ENCODE assay signal across 7 mouse cellular contexts in the genomic region with DNA sequence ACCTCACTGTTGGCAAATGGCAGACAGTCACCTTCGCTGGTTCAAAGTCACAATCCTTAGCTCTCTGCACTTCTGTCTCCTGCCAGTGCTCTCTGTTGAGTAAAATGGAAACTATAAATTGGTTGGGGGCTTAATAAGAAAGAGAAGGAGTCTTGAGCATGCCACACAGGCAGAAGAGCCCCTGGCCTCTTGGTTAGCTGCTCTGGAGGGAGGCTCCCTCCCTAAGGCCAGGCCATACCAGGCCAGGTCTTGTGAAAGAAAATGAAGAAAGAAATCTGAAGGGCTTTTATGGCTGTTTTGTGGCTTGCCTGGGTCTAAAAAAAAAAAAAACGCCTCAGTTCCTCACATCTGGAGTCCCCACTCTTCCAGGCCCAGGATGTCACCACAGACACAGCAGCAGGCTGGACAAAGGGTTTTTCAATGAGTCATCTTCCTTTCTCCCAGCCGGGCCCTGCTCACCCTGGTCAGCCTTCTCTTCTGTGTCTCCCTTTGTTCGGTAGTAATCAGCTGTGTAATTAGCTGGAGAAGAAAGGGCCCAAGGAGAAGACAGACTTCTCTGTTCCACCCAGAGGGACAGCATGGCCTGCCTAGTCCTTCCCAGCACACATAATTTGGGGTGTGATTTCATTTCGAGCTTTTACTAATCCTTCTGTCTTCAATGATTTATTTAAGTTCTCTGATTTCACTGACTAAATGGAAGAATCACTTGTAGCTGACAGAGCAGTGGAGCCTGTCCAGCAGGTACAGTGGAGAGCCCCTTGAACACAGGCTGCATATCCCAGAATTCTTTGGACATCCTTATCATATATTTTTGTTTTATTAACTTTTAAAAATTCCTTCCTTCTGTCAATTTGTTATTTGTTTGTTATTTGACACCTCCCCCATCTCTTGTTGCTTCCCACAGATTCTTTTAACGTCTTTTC.
DNase-seq lines count a peak whose midpoint lies in the region; ATAC-seq lines count a peak whose summit lies in the region.

No protein-coding gene starts in this region.

- 27% methylated on average over 6 of the region's 6 CpGs for WGBS in kidney, embryonic 16.5 days
- 26% methylated on average over 6 of the region's 6 CpGs for WGBS in stomach, embryonic 14.5 days

- H3K4me2 ChIP-seq in kidney, embryonic 16.5 days (replicated peaks; ENCODE audit: low read depth, low read length) = no peak overlapping the region
- no peak overlapping the region for H3K4me2 ChIP-seq in stomach, embryonic 14.5 days (replicated peaks; ENCODE audit: low read depth, low read length)

- H3K4me3 ChIP-seq in kidney, embryonic 16.5 days (ENCODE audit: low read length) = no peak overlapping the region
- H3K4me3 ChIP-seq in stomach, embryonic 14.5 days (ENCODE audit: low read depth, low read length) = no peak overlapping the region

- DNase-seq in kidney, adult 8-10 months = no peak
- DNase-seq in ES-CJ7 (ENCODE audit: low read depth, low spot score) = peak; percentile 21
- DNase-seq in brain, adult 2 months (ENCODE audit: low read depth, low spot score) = peak; percentile 85
- peak; percentile 31 for DNase-seq in heart, postnatal 4 days
- DNase-seq in ovary, postnatal 10 days (ENCODE audit: low spot score) = no peak

- peak overlapping the region; percentile 2; the same call in 1 of the 2 replicates for H3K9ac ChIP-seq in kidney, embryonic 16.5 days (replicated peaks; ENCODE audit: low read length)
- no peak overlapping the region for H3K9ac ChIP-seq in stomach, embryonic 14.5 days (replicated peaks; ENCODE audit: low read depth, low read length)

- no peaks in the 10 kb centered on the region for H3K9me3 ChIP-seq in kidney, embryonic 16.5 days (ENCODE audit: low read length)
- H3K9me3 ChIP-seq in stomach, embryonic 14.5 days (ENCODE audit: control insufficient read depth, low read depth, low read length) = no peaks in the 10 kb centered on the region

- no peaks in the 10 kb centered on the region for H3K36me3 ChIP-seq in kidney, embryonic 16.5 days (ENCODE audit: insufficient read depth, low read length)
- H3K36me3 ChIP-seq in stomach, embryonic 14.5 days (ENCODE audit: control insufficient read depth, insufficient read depth, low read length) = no peaks in the 10 kb centered on the region

- H3K27ac ChIP-seq in kidney, embryonic 16.5 days (ENCODE audit: low read length) = peak overlapping the region; percentile 82
- peak overlapping the region; percentile 52; the same call in 1 of the 2 replicates for H3K27ac ChIP-seq in stomach, embryonic 14.5 days (ENCODE audit: low read length)

- peak; percentile 78 for ATAC-seq in kidney, embryonic 16.5 days (ENCODE audit: low FRiP score, low TSS enrichment)
- ATAC-seq in stomach, embryonic 14.5 days (ENCODE audit: insufficient number of reproducible peaks, insufficient read depth, low FRiP score, low read depth) = peak; percentile 67; the same call in 1 of the 2 replicates

- peaks cover 17% of the 10 kb centered on the region; the same call in 1 of the 2 replicates for H3K4me1 ChIP-seq in kidney, embryonic 16.5 days (ENCODE audit: insufficient read depth, low read length)
- peaks cover 10% of the 10 kb centered on the region for H3K4me1 ChIP-seq in stomach, embryonic 14.5 days (ENCODE audit: control insufficient read depth, insufficient read depth, low read length)

- no peaks in the 10 kb centered on the region for H3K27me3 ChIP-seq in kidney, embryonic 16.5 days (ENCODE audit: insufficient read depth, low read length)
- no peaks in the 10 kb centered on the region for H3K27me3 ChIP-seq in stomach, embryonic 14.5 days (ENCODE audit: control insufficient read depth, insufficient read depth, low read length)

Comparison
In these comparisons a context has a peak if more than half of its experiments do, and no peak if none do; other contexts are left out.
1. DNase-seq: peak in ES-CJ7 (single experiment), brain, adult 2 months (single experiment) and heart, postnatal 4 days (single experiment); none in kidney, adult 8-10 months (0 of 2) and ovary, postnatal 10 days (single experiment).